Mouse (Mus musculus): ENCODE results near the gene Mcf2l.

The Mcf2l gene

DNA sequence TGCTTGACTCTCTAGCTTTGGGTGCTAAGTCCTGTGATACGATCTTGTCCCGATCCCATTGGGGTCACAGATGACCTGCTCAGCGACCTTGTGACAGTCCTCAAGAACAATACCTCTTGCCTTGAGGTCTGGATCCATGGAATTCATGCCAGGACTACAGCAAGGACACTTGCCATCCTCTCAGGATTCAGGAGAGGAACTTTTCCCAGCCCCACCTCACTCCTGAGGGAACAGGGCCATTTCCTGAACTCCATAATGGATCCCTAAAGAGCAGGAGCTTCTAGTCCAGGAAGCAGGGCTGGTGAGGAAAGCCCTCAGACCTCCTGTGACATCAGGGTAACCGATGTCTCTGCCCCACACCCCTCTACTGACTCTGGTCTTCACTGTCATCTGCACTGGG lies 34.1 kb downstream of the Mcf2l start:
- in situ Hi-C loops (cut with MboI, MseI): no loop called here

GRCm38 (mm10) chr8:12912011-12912410 lies 38.4 kb downstream of the Mcf2l start:
- in situ Hi-C loops (cut with MboI, MseI): no loop called here

- in situ Hi-C loops (cut with MboI, MseI): no loop called here
Observed at GRCm38 (mm10) chr8:12915187-12916006, 41.8 kb downstream of the Mcf2l start.

DNA sequence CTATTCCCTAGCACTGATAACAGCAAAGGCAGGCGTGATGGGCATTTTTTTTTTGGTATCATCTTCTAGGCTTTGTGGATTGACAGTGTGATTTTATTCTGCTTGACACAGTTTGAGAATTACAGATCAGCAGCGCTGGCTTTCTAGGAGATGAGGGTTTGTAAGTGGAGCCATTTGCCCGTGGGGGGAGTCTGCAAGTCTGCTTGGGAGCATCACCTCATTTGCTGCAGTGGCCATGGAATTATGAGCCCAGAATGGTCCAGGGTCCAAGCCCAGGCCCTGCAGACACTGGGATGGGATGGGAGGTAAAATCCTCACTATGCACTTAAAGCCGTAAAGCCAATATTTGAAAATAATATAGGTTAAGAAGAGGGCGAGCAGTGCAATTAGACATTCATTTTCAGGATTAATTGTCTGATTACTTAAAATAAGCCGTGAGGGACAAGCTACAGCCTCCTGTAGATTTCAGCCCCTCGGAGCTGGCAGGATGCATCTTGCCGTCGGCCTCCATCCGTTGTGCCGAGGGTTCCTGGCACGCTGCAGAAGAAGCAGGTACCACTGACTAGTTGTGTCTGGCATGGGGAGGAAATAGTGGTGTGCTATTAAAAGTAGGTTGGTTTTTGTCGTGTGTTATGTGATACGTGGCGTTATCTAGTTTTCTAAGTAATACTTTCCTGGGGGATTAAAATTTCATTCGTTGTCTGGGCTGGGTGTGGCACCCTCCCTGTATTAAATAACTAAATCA lies 42.7 kb downstream of the Mcf2l start:
- in situ Hi-C loops (cut with MboI, MseI): no loop called here

DNA sequence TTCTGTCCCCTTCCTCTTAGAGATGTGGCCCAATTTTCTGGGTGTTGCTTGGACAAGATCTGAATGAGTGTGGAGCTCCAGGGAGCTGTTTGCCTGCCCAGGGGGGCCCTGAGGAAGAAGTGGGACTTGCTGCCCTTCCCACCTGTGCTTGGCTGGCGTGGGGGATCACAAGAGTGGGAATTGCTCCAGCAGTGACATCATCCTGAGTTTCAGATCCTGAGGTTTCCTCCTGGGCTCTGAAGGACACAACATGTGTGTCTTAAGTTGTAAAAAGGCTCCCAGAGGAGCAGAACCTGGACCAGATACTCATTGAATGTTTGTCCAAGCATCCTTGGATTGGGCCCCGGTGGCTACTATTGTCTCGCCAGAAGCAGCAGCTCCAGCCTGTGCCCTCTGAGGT lies 43.4 kb downstream of the Mcf2l start:
- in situ Hi-C loops (cut with MboI, MseI): no loop called here

DNA sequence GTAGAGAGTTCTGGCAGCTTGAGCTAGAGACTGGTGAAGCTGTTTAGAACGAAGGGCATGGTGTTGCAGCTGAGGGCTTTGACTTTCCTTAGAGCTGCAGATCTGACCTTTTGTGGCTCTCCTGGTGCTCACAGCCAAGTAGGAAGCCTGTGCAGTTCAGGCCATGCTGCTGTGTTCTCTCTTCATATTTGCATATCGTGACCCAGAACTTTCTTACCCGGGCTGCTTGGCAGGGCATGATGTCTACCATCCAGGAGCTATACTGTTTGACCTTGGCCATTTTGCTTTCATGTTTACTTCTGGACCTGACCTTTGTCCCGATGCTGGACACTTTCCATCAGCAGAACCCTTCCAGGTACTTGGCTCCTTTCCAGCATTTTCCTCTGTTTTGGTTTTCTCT lies 44.2 kb downstream of the Mcf2l start:
- in situ Hi-C loops (cut with MboI, MseI): no loop called here

DNA sequence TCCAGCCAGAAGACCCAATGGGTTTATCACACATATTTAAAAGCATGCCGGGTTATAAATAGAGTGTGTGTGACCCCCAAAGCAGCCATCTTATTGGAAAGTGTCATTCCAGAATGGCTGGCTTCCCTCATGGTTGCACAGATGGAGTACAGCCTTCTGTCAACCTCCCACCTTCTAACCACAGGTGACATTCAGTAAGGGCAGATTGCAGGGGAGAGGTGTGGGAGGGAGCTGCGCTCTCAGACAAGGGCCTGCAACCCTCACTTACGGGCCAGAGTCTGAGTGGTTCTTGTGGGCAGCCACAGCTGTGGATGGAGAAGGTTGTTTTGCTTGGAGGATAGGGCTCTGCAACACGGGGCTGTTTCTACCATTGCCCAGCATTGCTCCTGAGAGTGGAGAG lies 47.0 kb downstream of the Mcf2l start:
- in situ Hi-C loops (cut with MboI, MseI): no loop called here

DNA sequence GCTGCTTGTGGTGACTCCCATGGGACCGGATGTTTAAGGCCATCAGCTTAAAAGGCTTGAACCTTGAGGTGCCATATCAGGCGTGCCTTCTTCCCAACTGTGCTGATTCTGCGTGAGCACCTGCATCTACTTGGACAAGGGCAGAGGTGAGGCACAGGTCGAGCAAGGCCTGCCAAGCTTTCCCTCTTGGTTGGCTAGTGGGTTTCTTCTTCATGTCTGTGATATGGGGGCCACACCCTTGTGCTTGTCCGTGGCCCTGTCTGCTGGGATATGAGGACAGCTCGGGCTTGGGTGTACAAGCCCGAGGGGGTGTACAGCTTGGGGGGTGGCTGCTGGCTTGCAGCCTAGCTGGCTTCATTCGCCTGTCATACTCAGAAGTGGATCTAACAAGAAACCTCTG lies 51.4 kb downstream of the Mcf2l start:
- in situ Hi-C loops (cut with MboI, MseI): no loop called here

GRCm38 (mm10) chr8:12925941-12926381 lies 52.4 kb downstream of the Mcf2l start:
- in situ Hi-C loops (cut with MboI, MseI): no loop called here

- in situ Hi-C loops (cut with MboI, MseI): no loop called here
Observed at GRCm38 (mm10) chr8:12927204-12927983, 53.8 kb downstream of the Mcf2l start.

GRCm38 (mm10) chr8:12928033-12928432 lies 54.4 kb downstream of the Mcf2l start:
- in situ Hi-C loops (cut with MboI, MseI): no loop called here

DNA sequence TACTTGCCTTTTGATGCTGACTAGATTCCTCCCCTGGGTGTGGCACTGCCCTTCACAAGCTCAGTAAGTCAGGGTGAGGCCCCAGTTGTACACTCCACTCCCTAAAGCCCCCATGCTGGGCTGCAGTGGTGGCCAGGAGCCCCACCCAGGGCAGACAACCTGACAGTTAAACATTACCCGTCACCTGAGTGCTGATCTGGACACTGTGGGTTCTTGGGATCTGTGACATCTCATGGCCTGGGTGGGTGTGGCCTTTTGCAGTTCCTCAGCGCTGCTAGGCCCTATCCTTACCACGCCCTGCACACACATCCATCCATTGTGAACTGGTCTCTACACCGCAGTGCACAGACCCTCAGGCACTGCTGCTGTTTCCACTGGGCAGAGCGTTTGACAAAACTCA lies 55.3 kb downstream of the Mcf2l start:
- in situ Hi-C loops (cut with MboI, MseI): no loop called here

GRCm38 (mm10) chr8:12930290-12930689 lies 56.7 kb downstream of the Mcf2l start:
- in situ Hi-C loops (cut with MboI, MseI): no loop called here

DNA sequence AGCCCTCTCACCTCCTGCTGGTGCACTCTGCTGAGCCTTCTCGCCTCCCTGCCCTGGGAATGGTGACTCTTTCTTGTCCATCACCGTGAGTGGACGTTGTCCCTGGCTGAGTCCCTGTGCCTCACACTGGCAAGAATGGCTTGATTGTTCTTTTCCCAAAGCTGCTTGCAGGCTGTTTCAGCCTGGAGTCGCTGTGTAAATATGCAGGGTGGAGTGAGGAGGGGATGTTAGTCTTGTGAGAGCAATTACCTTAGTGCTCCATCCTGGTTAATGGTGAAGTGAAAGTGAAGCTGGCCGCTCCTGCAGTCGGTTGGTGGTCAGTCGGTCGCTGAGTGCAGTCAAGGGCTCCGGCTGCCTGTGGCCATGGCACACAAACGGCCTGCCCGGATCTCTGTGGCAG lies 57.8 kb downstream of the Mcf2l start:
- in situ Hi-C loops (cut with MboI, MseI): no loop called here

GRCm38 (mm10) chr8:12932520-12932919 lies 58.9 kb downstream of the Mcf2l start:
- in situ Hi-C loops (cut with MboI, MseI): no loop called here

GRCm38 (mm10) chr8:12933765-12934164 lies 60.2 kb downstream of the Mcf2l start:
- in situ Hi-C loops (cut with MboI, MseI): no loop called here

DNA sequence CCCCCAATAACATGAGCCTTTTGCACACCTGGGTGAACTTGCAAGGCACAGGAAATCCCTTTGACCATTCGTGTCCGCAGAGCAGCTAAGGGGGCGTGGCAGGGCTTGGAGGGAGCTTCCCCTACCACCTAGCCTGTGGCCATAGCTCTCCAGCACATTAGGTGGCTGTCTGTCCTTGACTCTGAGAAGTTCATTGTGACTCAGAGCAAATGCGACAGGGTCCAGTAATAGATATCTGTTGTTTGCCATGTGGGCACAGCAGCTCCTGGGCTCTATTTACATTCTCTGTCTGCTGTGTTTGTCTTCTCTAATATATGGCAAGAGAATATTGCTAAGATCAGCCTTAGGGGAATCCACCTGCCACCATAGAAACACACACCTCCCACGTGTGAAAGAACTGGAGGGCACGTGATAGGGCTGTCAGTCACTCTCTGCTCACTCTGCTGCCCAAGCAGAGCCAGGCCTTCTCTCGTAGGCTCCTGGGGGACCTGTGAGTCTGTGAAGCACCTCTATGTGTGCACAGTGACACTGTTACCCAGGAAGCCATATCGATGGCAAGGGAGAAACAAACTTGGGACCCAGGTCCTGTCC lies 60.9 kb downstream of the Mcf2l start:
- in situ Hi-C loops (cut with MboI, MseI): no loop called here

- in situ Hi-C loops (cut with MboI, MseI): no loop called here
Observed at GRCm38 (mm10) chr8:12940549-12940948, 66.9 kb downstream of the Mcf2l start.

DNA sequence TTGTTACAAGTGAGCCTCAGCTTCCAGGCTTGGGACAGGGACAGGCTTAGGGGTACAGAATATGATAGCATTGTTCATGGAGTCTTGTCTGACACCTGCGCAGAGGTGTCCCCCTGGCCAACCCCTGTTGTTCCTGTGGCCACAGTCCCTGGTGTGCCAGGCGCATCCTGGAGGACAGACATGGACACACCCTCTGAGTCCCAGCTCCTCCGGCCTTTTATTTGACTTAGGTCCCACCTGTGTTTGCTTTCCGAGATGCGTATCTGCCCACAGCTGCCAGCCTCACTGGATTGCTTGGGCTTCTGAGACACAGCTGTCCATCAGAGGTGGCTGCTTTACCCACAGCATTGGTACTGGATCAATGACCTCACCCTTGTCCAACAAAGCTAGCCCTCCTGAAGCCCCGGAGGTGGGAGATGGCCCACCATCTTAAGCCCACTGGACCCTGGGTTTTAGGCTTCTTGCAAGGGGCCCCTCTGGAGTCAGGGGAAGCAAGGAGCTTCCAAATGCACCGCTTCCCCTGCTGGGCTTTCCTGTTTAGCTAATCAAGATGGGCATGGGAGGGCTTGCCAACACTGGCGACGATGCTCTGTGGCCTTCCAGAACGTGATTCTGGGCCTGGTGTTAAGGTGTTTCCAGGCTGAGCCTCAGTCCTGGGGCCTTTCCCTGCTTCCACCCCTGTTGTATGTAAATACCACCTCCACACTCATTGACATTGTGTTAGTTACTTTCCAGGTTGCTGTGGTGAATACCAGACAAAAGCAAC lies 67.7 kb downstream of the Mcf2l start:
- in situ Hi-C loops (cut with MboI, MseI): no loop called here

- in situ Hi-C loops (cut with MboI, MseI): no loop called here
Observed at GRCm38 (mm10) chr8:12947604-12948573, 74.3 kb downstream of the Mcf2l start.

Data from regulatory T cell (primary cell).